Mouse (Mus musculus): Measurements from ENCODE around the gene Cep83. TPM values are rescaled to one million over a fixed set of nuclear protein-coding genes. Genes with fewer than 3 reads are reported as not detected.
A peak's percentile ranks its signal among the peaks of the same experiment; 100 is the strongest.

The Cep83 gene
- polyA plus RNA-seq (2015; fragmentation: Nextera tagmentation; extraction: Ambion mirVana), result 20.6 and 22.7 TPM in 2 replicates

GRCm38 (mm10) chr10:94688420-94689175, at the start of gene Cep83:
Cep83 (plus strand) TSS chr10:94688654.
- no peaks in the 10 kb centered on the region for H3K9me3 ChIP-seq
- under 1% methylated on average over 85 of the region's 86 CpGs for WGBS
- peak within 1 kb of the TSS; percentile 93 for H3K4me3 ChIP-seq
- peak within 1 kb of the TSS; percentile 96 for H3K9ac ChIP-seq
- H3K4me1 ChIP-seq (replicated peaks), result peaks cover 21% of the 10 kb centered on the region
- no peaks in the 10 kb centered on the region for H3K27me3 ChIP-seq
- peak; percentile 99 for ATAC-seq (ENCODE audit: low read depth)
- H3K4me2 ChIP-seq, result peak within 1 kb of the TSS; percentile 78
- H3K36me3 ChIP-seq, result no peaks in the 10 kb centered on the region
- H3K27ac ChIP-seq (replicated peaks), result peak within 1 kb of the TSS; percentile 93

GRCm38 (mm10) chr10:94639281-94639680, 49.2 kb upstream of the Cep83 start:
- H3K27ac ChIP-seq (replicated peaks), result no peak overlapping the region
- H3K4me3 ChIP-seq, result no peak overlapping the region
- 85% methylated on average over 5 of the region's 5 CpGs for WGBS
- no peak overlapping the region for H3K9ac ChIP-seq
- no peaks in the 10 kb centered on the region for H3K27me3 ChIP-seq
- no peak overlapping the region for H3K4me2 ChIP-seq
- H3K9me3 ChIP-seq, result no peaks in the 10 kb centered on the region
- no peak for ATAC-seq (ENCODE audit: low read depth)
- H3K4me1 ChIP-seq (replicated peaks), result no peaks in the 10 kb centered on the region
- H3K36me3 ChIP-seq, result no peaks in the 10 kb centered on the region

GRCm38 (mm10) chr10:94640067-94640466, 48.4 kb upstream of the Cep83 start:
- H3K27me3 ChIP-seq, result no peaks in the 10 kb centered on the region
- no peaks in the 10 kb centered on the region for H3K9me3 ChIP-seq
- no peak overlapping the region for H3K27ac ChIP-seq (replicated peaks)
- H3K4me3 ChIP-seq, result no peak overlapping the region
- ATAC-seq (ENCODE audit: low read depth), result no peak
- no peak overlapping the region for H3K9ac ChIP-seq
- no peak overlapping the region for H3K4me2 ChIP-seq
- H3K36me3 ChIP-seq, result no peaks in the 10 kb centered on the region
- H3K4me1 ChIP-seq (replicated peaks), result no peaks in the 10 kb centered on the region
- WGBS, result 83% methylated on average over 5 of the region's 5 CpGs

GRCm38 (mm10) chr10:94664036-94664435, 24.4 kb upstream of the Cep83 start:
- Histone ChIP-seq H3K4me2 (no peak overlapping the region), H3K9me3 (no peaks in the 10 kb centered on the region), H3K27ac (replicated peaks) (no peak overlapping the region), H3K36me3 (no peaks in the 10 kb centered on the region), H3K4me1 (replicated peaks) (no peaks in the 10 kb centered on the region), H3K9ac (no peak overlapping the region), H3K4me3 (no peak overlapping the region), H3K27me3 (no peaks in the 10 kb centered on the region)
- WGBS, result 79% methylated on average over 3 of the region's 3 CpGs
- no peak for ATAC-seq (ENCODE audit: low read depth)

- Histone ChIP-seq H3K4me1 (replicated peaks) (no peaks in the 10 kb centered on the region), H3K9me3 (no peaks in the 10 kb centered on the region), H3K4me2 (no peak overlapping the region), H3K36me3 (no peaks in the 10 kb centered on the region), H3K27ac (replicated peaks) (no peak overlapping the region), H3K9ac (no peak overlapping the region), H3K4me3 (no peak overlapping the region), H3K27me3 (no peaks in the 10 kb centered on the region)
- WGBS, result 93% methylated on average over 7 of the region's 7 CpGs
- ATAC-seq (ENCODE audit: low read depth), result no peak
Measured at GRCm38 (mm10) chr10:94664455-94664854, 24.0 kb upstream of the Cep83 start.

GRCm38 (mm10) chr10:94668147-94668546, 20.3 kb upstream of the Cep83 start:
- Histone ChIP-seq H3K27me3 (no peaks in the 10 kb centered on the region), H3K4me3 (no peak overlapping the region), H3K27ac (replicated peaks) (no peak overlapping the region), H3K4me2 (no peak overlapping the region), H3K4me1 (replicated peaks) (no peaks in the 10 kb centered on the region), H3K36me3 (no peaks in the 10 kb centered on the region), H3K9ac (no peak overlapping the region), H3K9me3 (no peaks in the 10 kb centered on the region)
- ATAC-seq (ENCODE audit: low read depth), result no peak

GRCm38 (mm10) chr10:94687801-94688419, 544 bp upstream of the Cep83 start:
- ATAC-seq (ENCODE audit: low read depth), result peak; percentile 81
- Histone ChIP-seq H3K9ac (peak overlapping the region; percentile 96), H3K27ac (replicated peaks) (peak overlapping the region; percentile 93), H3K4me1 (replicated peaks) (peaks cover 21% of the 10 kb centered on the region), H3K4me2 (peak overlapping the region; percentile 78), H3K4me3 (peak overlapping the region; percentile 93), H3K9me3 (no peaks in the 10 kb centered on the region), H3K36me3 (no peaks in the 10 kb centered on the region), H3K27me3 (no peaks in the 10 kb centered on the region)
- 2% methylated on average over 20 of the region's 20 CpGs for WGBS

GRCm38 (mm10) chr10:94689176-94689510, 689 bp downstream of the Cep83 start:
- ATAC-seq (ENCODE audit: low read depth), result no peak
- peak overlapping the region; percentile 78 for H3K4me2 ChIP-seq
- no peaks in the 10 kb centered on the region for H3K27me3 ChIP-seq
- no peaks in the 10 kb centered on the region for H3K36me3 ChIP-seq
- H3K4me1 ChIP-seq (replicated peaks), result peaks cover 21% of the 10 kb centered on the region
- peak overlapping the region; percentile 93 for H3K4me3 ChIP-seq
- WGBS, result 0% methylated on average over 7 of the region's 7 CpGs
- peak overlapping the region; percentile 96 for H3K9ac ChIP-seq
- H3K27ac ChIP-seq (replicated peaks), result peak overlapping the region; percentile 93
- no peaks in the 10 kb centered on the region for H3K9me3 ChIP-seq

- Histone ChIP-seq H3K4me1 (replicated peaks) (peaks cover 21% of the 10 kb centered on the region), H3K4me3 (no peak overlapping the region), H3K4me2 (peak overlapping the region; percentile 22), H3K27me3 (no peaks in the 10 kb centered on the region), H3K36me3 (no peaks in the 10 kb centered on the region), H3K9ac (no peak overlapping the region), H3K9me3 (no peaks in the 10 kb centered on the region), H3K27ac (replicated peaks) (no peak overlapping the region)
- WGBS, result 82% methylated on average over 1 of the region's 1 CpGs
- ATAC-seq (ENCODE audit: low read depth), result no peak
Measured at GRCm38 (mm10) chr10:94690376-94690775, 1.9 kb downstream of the Cep83 start.

GRCm38 (mm10) chr10:94692163-94692562, 3.7 kb downstream of the Cep83 start:
- 91% methylated on average over 4 of the region's 4 CpGs for WGBS
- H3K4me2 ChIP-seq, result no peak overlapping the region
- no peaks in the 10 kb centered on the region for H3K9me3 ChIP-seq
- H3K27ac ChIP-seq (replicated peaks), result no peak overlapping the region
- no peaks in the 10 kb centered on the region for H3K36me3 ChIP-seq
- H3K4me1 ChIP-seq (replicated peaks), result peaks cover 21% of the 10 kb centered on the region
- H3K4me3 ChIP-seq, result no peak overlapping the region
- no peak overlapping the region for H3K9ac ChIP-seq
- no peaks in the 10 kb centered on the region for H3K27me3 ChIP-seq
- no peak for ATAC-seq (ENCODE audit: low read depth)

- H3K36me3 ChIP-seq, result no peaks in the 10 kb centered on the region
- 91% methylated on average over 4 of the region's 4 CpGs for WGBS
Measured at GRCm38 (mm10) chr10:94705643-94706258, 17.3 kb downstream of the Cep83 start.

GRCm38 (mm10) chr10:94706695-94707094, 18.2 kb downstream of the Cep83 start:
- peaks cover 8% of the 10 kb centered on the region; the same call in 1 of the 2 replicates for H3K4me1 ChIP-seq (replicated peaks)
- no peak overlapping the region for H3K4me3 ChIP-seq
- no peaks in the 10 kb centered on the region for H3K36me3 ChIP-seq
- H3K9me3 ChIP-seq, result 0 out of 2 replicates have a peak, but pooled peaks cover 5% of the 10 kb centered on the region
- no peak overlapping the region for H3K4me2 ChIP-seq
- ATAC-seq (ENCODE audit: low read depth), result no peak
- H3K9ac ChIP-seq, result no peak overlapping the region
- WGBS, result 95% methylated on average over 2 of the region's 2 CpGs
- H3K27ac ChIP-seq (replicated peaks), result no peak overlapping the region
- no peaks in the 10 kb centered on the region for H3K27me3 ChIP-seq

More at GRCm38 (mm10) chr10:94705643-94706258, 17.3 kb downstream of the Cep83 start:
- H3K27ac ChIP-seq (replicated peaks), result no peak overlapping the region
- peaks cover 8% of the 10 kb centered on the region; the same call in 1 of the 2 replicates for H3K4me1 ChIP-seq (replicated peaks)
- H3K4me3 ChIP-seq, result no peak overlapping the region
- H3K9me3 ChIP-seq, result 0 out of 2 replicates have a peak, but pooled peaks cover 5% of the 10 kb centered on the region
- no peak for ATAC-seq (ENCODE audit: low read depth)
- H3K4me2 ChIP-seq, result no peak overlapping the region
- no peak overlapping the region for H3K9ac ChIP-seq
- H3K27me3 ChIP-seq, result no peaks in the 10 kb centered on the region
